Mouse (Mus musculus): Measurements from ENCODE around the gene Gbp3. TPM values are rescaled to one million over a fixed set of nuclear protein-coding genes. Genes with fewer than 3 reads are reported as not detected.

Gene Gbp3
- total RNA-seq, 2 experiments from 2014 or later: 4.0 to 4.1 TPM

DNA sequence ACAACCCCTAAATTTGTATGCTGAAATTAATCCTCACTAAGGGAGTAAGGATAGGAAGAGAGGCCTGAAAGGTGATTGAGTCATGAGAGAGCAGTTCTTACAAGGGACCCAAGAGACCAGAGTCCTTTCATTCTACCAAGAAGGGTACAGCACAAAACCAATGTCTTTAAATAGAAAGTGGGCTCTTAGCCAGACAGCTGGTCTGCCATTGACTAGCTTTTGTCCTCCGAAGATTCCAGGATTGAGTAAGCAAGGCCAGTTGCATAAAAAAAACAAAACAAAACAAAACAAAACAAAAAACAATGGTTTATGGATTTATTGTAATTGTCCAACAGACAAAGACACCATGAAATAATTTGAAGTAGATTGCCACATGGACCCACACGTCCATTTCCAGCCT, 29.1 kb downstream of the Gbp3 start:
- no peak for DNase-seq

GRCm38 (mm10) chr3:142590431-142591067, 30.7 kb downstream of the Gbp3 start:
- DNase-seq: no peak

- DNase-seq: no peak
These were observed 34.7 kb downstream of the Gbp3 start, which contains the start of gene Gbp2b for GRCm38 (mm10) chr3:142594547-142594946. TSS of gene Gbp2b (plus strand) at chr3:142594847.

DNA sequence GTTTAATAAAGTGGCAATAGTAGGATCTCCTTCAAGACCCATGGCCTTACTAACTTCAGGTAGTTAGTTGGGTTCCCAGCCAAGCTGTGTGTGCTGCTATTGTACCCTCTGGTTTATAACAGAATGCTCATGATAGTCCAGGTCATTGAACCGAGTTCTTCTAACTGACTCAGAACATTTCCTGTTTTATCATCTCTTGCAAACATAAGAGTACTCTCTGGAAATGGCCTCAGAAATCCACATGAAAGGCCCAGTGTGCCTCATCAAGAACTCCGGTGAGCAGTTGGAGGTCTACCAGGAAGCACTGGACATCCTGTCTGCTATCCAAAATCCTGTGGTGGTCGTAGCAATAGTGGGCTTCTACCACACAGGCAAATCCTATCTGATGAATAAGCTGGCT, 38.1 kb downstream of the Gbp3 start:
- DNase-seq: no peak

GRCm38 (mm10) chr3:142601675-142602074, 41.8 kb downstream of the Gbp3 start:
- no peak for DNase-seq

- DNase-seq: no peak
These were observed 58.8 kb downstream of the Gbp3 start for GRCm38 (mm10) chr3:142618658-142619057.

DNA sequence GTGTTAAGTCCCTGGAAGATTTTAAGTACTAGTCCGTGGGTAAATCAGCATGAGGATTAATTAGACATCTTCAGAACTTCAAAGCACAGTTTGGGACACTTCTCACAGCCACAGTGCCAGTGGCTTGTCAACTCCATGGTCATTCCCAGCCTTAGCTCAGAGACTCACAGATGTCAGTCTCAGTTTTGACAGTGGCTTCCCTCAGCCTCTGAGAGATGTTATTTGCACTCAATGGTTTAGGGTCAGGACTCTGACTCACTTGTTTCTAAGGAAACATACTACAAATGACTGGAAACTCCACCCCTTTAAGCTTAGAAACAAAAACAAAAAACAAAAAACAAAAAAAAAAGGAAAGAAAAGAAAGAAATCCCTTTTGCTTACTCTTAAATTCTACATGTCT, 59.8 kb downstream of the Gbp3 start:
- DNase-seq: no peak

- peak; percentile 8 for DNase-seq
These were observed 60.5 kb downstream of the Gbp3 start, which contains the start of gene Gbp2 for GRCm38 (mm10) chr3:142620111-142620955. TSS of gene Gbp2 (plus strand) at chr3:142620602.

- no peak for DNase-seq
These were observed 61.2 kb downstream of the Gbp3 start for GRCm38 (mm10) chr3:142620956-142621562.

Other genes with a start within 250 kb of the Gbp3 start
- gene Pdlim5, start 164.3 kb upstream of the Gbp3 start, total RNA-seq (2021): 100 to 1,000 TPM; 560 to 651 TPM
- gene Gbp5, start 66.0 kb upstream of the Gbp3 start, total RNA-seq (2021): 1 to 10 TPM; 2.1 to 3.2 TPM
- gene Gbp7, start 29.7 kb upstream of the Gbp3 start, total RNA-seq (2021): 10 to 100 TPM in 1 of 2 experiments, 1 to 10 TPM in 1; 8.8 to 14.1 TPM
- under 1 TPM in 1 of 2 experiments, not detected in 1; 0.08 TPM for gene Gbp2b, start 34.8 kb downstream of the Gbp3 start, total RNA-seq (2021)
- gene Gbp2, start 60.6 kb downstream of the Gbp3 start, total RNA-seq (2021): 1 to 10 TPM; 2.5 to 4.3 TPM
- gene Kyat3, start 141.0 kb downstream of the Gbp3 start, total RNA-seq (2021): 1 to 10 TPM; 5.4 to 6.5 TPM
- gene Gtf2b, start 205.0 kb downstream of the Gbp3 start, total RNA-seq (2021): 10 to 100 TPM; 11.9 to 12.7 TPM

Measured in gastrocnemius, postnatal 25 days (tissue).